Mouse (Mus musculus) embryonic facial prominence, embryonic 13.5 days (tissue): ENCODE data around the gene Ift122. TPM values are rescaled to one million over a fixed set of nuclear protein-coding genes. Genes with fewer than 3 reads are reported as not detected.

Experiments used
- polyA plus RNA-seq: library from polyadenylated mRNA; unstranded; fragments of >200 nt; fragmentation: Nextera tagmentation; extraction: Ambion mirVana; gene quantifications from 2 replicates; pipeline ENCODE4 v1.2.1, GENCODE M21; 2015

Ift122 gene
- polyA plus RNA-seq, 1 experiment from 2014 or later, result 26.2 TPM

Other genes starting within 250 kb of the Ift122 start
- 111 TPM in 2 replicates for gene Raf1, start 176.8 kb upstream of the Ift122 start, polyA plus RNA-seq
- gene Tmem40, start 91.1 kb upstream of the Ift122 start, polyA plus RNA-seq, result 3.7 and 4.2 TPM in 2 replicates
- 42.2 and 45.8 TPM in 2 replicates for gene Cand2, start 78.9 kb upstream of the Ift122 start, polyA plus RNA-seq
- gene Rpl32, start 44.7 kb upstream of the Ift122 start, polyA plus RNA-seq, result 2,295 and 2,526 TPM in 2 replicates
- 0.62 and 0.81 TPM in 2 replicates for gene Efcab12, start 15.1 kb upstream of the Ift122 start, polyA plus RNA-seq
- gene Mbd4, start 99 bp upstream of the Ift122 start, polyA plus RNA-seq, result 26.0 and 27.9 TPM in 2 replicates
- gene Rho, start 78.3 kb downstream of the Ift122 start, polyA plus RNA-seq, result 0.14 and 0.43 TPM in 2 replicates
- gene H1foo, start 91.5 kb downstream of the Ift122 start, polyA plus RNA-seq, result not detected in 2 replicates
- gene Plxnd1, start 141.5 kb downstream of the Ift122 start, polyA plus RNA-seq, result 25.2 and 40.3 TPM in 2 replicates